Mouse (Mus musculus): Measurements from ENCODE around the gene Nfix. TPM values are rescaled to one million over a fixed set of nuclear protein-coding genes. Genes with fewer than 3 reads are reported as not detected.

The Nfix gene
- polyA plus RNA-seq, 1 experiment from 2014 or later = 36.6 TPM

GRCm38 (mm10) chr8:84704356-84704755 is 95.8 kb downstream of the Nfix start:
- Histone ChIP-seq H3K4me2 (replicated peaks; ENCODE audit: low read depth) (peak overlapping the region; percentile 60), H3K27ac (replicated peaks) (0 out of 2 replicates have a peak overlapping the region, but pooled peaks have one; percentile 5), H3K4me3 (ENCODE audit: low read depth, low read length) (peak overlapping the region; percentile 35), H3K9me3 (ENCODE audit: control insufficient read depth, low read length) (no peaks in the 10 kb centered on the region), H3K36me3 (ENCODE audit: control insufficient read depth, insufficient read depth, low read length) (peaks cover 2% of the 10 kb centered on the region; the same call in 1 of the 2 replicates), H3K4me1 (replicated peaks; ENCODE audit: control insufficient read depth, insufficient read depth) (peaks cover 2% of the 10 kb centered on the region; the same call in 1 of the 2 replicates), H3K9ac (ENCODE audit: low read length) (no peak overlapping the region), H3K27me3 (ENCODE audit: control insufficient read depth, insufficient read depth, low read length) (no peaks in the 10 kb centered on the region)
- ATAC-seq (ENCODE audit: low FRiP score, low TSS enrichment) (0 out of 2 replicates have a peak, but pooled peaks have one; percentile 9), DNase-seq (ENCODE audit: low spot score) (peak; percentile 80)
- 26% methylated on average over 16 of the region's 16 CpGs for whole genome bisulfite sequencing
- TF ChIP-seq EP300 (optimal IDR thresholded peaks at IDR 0.05) (no peak), CTCF (IDR thresholded peaks at IDR 0.05; ENCODE audit: low read depth) (peak; percentile 80)

DNA sequence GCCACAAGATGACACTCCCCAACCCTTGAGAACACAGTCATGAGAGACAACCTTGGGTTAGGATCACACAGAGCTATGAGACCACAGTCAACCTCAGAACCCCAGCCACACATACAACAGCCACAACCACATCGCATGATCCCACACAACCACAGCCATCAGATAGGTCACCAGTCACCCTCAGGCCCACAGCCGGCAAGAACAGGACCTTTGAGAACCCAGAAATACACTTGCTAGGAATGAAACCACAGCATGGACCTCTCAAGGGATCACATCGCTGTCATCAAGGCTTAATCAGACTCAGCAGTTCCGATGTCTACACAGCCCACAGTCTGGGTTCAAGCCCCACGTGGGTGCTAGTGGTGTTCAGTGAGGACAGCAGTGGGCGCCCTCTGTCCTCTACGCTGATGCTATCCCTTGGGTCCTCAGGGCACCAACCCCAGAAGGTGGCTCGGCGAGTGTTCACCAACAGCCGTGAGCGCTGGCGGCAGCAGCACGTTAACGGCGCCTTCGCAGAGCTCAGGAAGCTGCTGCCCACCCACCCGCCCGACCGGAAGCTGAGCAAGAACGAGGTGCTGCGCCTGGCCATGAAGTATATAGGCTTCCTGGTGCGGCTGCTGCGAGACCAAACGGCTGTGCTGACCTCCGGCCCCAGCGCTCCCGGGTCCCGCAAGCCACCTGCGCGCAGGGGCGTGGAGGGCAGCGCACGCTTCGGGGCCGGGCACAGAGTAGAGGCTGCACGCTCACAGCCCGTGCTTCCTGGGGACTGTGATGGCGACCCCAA is 96.5 kb downstream of the Nfix start:
- no peak overlapping the region for H3K9ac ChIP-seq (ENCODE audit: low read length)
- TF ChIP-seq EP300 (optimal IDR thresholded peaks at IDR 0.05) = no peak
- TF ChIP-seq CTCF (IDR thresholded peaks at IDR 0.05; ENCODE audit: low read depth) = peak; percentile 17; the same call in 1 of the 2 replicates
- peaks cover 2% of the 10 kb centered on the region; the same call in 1 of the 2 replicates for H3K4me1 ChIP-seq (replicated peaks; ENCODE audit: control insufficient read depth, insufficient read depth)

DNA sequence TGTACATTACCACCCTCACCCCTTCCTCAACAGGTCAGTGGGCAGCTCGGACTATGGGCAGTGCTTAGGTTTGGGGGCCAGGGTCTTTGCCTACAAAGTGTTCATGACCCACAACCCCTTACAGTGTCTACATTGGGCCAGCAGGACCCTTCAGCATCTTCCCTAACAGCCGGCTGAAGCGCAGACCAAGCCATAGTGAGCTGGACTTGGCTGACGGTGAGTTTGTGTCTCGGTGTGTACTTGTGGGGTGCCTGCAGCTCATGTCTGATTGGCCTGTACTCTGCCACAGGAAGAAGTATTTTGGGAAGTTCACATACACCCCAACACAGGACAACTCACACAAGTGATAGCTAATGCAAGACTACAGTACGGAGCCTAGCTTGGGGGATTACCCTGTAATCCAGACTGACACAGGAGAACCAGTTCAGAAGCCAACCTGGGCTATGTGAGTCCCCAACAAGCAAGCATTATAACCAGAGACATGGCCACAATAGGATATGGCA is 97.1 kb downstream of the Nfix start:
- Histone ChIP-seq H3K4me3 (ENCODE audit: low read depth, low read length) (no peak overlapping the region; the same call in 1 of the 2 replicates), H3K27ac (replicated peaks) (no peak overlapping the region), H3K9me3 (ENCODE audit: control insufficient read depth, low read length) (no peaks in the 10 kb centered on the region), H3K4me2 (replicated peaks; ENCODE audit: low read depth) (peak overlapping the region; percentile 31), H3K9ac (ENCODE audit: low read length) (no peak overlapping the region), H3K4me1 (replicated peaks; ENCODE audit: control insufficient read depth, insufficient read depth) (peaks cover 2% of the 10 kb centered on the region; the same call in 1 of the 2 replicates), H3K27me3 (ENCODE audit: control insufficient read depth, insufficient read depth, low read length) (no peaks in the 10 kb centered on the region), H3K36me3 (ENCODE audit: control insufficient read depth, insufficient read depth, low read length) (peaks cover 2% of the 10 kb centered on the region; the same call in 1 of the 2 replicates)
- WGBS = 86% methylated on average over 6 of the region's 6 CpGs
- DNase-seq (ENCODE audit: low spot score) = no peak
- TF ChIP-seq EP300 (optimal IDR thresholded peaks at IDR 0.05) = no peak
- no peak; the same call in 1 of the 2 replicates for TF ChIP-seq CTCF (IDR thresholded peaks at IDR 0.05; ENCODE audit: low read depth)
- ATAC-seq (ENCODE audit: low FRiP score, low TSS enrichment) = no peak

More for the DNA sequence above, 96.5 kb downstream of the Nfix start:
- Histone ChIP-seq H3K27me3 (ENCODE audit: control insufficient read depth, insufficient read depth, low read length) (no peaks in the 10 kb centered on the region), H3K9me3 (ENCODE audit: control insufficient read depth, low read length) (no peaks in the 10 kb centered on the region), H3K4me3 (ENCODE audit: low read depth, low read length) (no peak overlapping the region), H3K4me2 (replicated peaks; ENCODE audit: low read depth) (peak overlapping the region; percentile 60), H3K27ac (replicated peaks) (0 out of 2 replicates have a peak overlapping the region, but pooled peaks have one; percentile 24), H3K36me3 (ENCODE audit: control insufficient read depth, insufficient read depth, low read length) (peaks cover 2% of the 10 kb centered on the region; the same call in 1 of the 2 replicates)
- ATAC-seq (ENCODE audit: low FRiP score, low TSS enrichment) (no peak), DNase-seq (ENCODE audit: low spot score) (no peak)
- WGBS = 43% methylated on average over 38 of the region's 38 CpGs

- H3K4me2 ChIP-seq (replicated peaks; ENCODE audit: low read depth) = peak overlapping the region; percentile 31
- TF ChIP-seq CTCF (IDR thresholded peaks at IDR 0.05; ENCODE audit: low read depth) = 0 out of 2 replicates have a peak, but pooled peaks have one; percentile 3
- TF ChIP-seq EP300 (optimal IDR thresholded peaks at IDR 0.05) = no peak
- no peaks in the 10 kb centered on the region for H3K9me3 ChIP-seq (ENCODE audit: control insufficient read depth, low read length)
- DNase-seq (ENCODE audit: low spot score) (no peak), ATAC-seq (ENCODE audit: low FRiP score, low TSS enrichment) (no peak)
- H3K27ac ChIP-seq (replicated peaks) = 0 out of 2 replicates have a peak overlapping the region, but pooled peaks have one; percentile 63
- H3K36me3 ChIP-seq (ENCODE audit: control insufficient read depth, insufficient read depth, low read length) = peaks cover 2% of the 10 kb centered on the region; the same call in 1 of the 2 replicates
- no peak overlapping the region for H3K9ac ChIP-seq (ENCODE audit: low read length)
- H3K4me1 ChIP-seq (replicated peaks; ENCODE audit: control insufficient read depth, insufficient read depth) = peaks cover 2% of the 10 kb centered on the region; the same call in 1 of the 2 replicates
- peak overlapping the region; percentile 19; the same call in 1 of the 2 replicates for H3K4me3 ChIP-seq (ENCODE audit: low read depth, low read length)
- WGBS = 73% methylated on average over 9 of the region's 9 CpGs
- no peaks in the 10 kb centered on the region for H3K27me3 ChIP-seq (ENCODE audit: control insufficient read depth, insufficient read depth, low read length)
Observed at GRCm38 (mm10) chr8:84702561-84702960, 97.6 kb downstream of the Nfix start.

GRCm38 (mm10) chr8:84700941-84701911 is 98.9 kb downstream of the Nfix start, which contains the start of gene Lyl1:
Gene Lyl1, plus strand, starts transcription at chr8:84701457.
- Histone ChIP-seq H3K4me3 (ENCODE audit: low read depth, low read length) (peak within 1 kb of the TSS; percentile 19), H3K27ac (replicated peaks) (peak within 1 kb of the TSS; percentile 70), H3K36me3 (ENCODE audit: control insufficient read depth, insufficient read depth, low read length) (peaks cover 2% of the 10 kb centered on the region; the same call in 1 of the 2 replicates), H3K27me3 (ENCODE audit: control insufficient read depth, insufficient read depth, low read length) (no peaks in the 10 kb centered on the region), H3K4me2 (replicated peaks; ENCODE audit: low read depth) (peak within 1 kb of the TSS; percentile 25), H3K9ac (ENCODE audit: low read length) (peak within 1 kb of the TSS; percentile 31), H3K4me1 (replicated peaks; ENCODE audit: control insufficient read depth, insufficient read depth) (peaks cover 2% of the 10 kb centered on the region; the same call in 1 of the 2 replicates), H3K9me3 (ENCODE audit: control insufficient read depth, low read length) (no peaks in the 10 kb centered on the region)
- WGBS = 20% methylated on average over 31 of the region's 34 CpGs
- ATAC-seq (ENCODE audit: low FRiP score, low TSS enrichment) = peak; percentile 25
- peak; percentile 78 for DNase-seq (ENCODE audit: low spot score)
- TF ChIP-seq CTCF (IDR thresholded peaks at IDR 0.05; ENCODE audit: low read depth) (peak; percentile 50), EP300 (optimal IDR thresholded peaks at IDR 0.05) (no peak)

Measured in stomach, postnatal 0 days (tissue).